Mouse (Mus musculus): ENCODE data around the gene Arsb. TPM values are rescaled to one million over a fixed set of nuclear protein-coding genes. Genes with fewer than 3 reads are reported as not detected.

The Arsb gene
- total and polyA plus RNA-seq, 3 experiments, result 4.6 to 9.6 (median 5.7) TPM

- no peak overlapping the region for H3K27ac ChIP-seq
Measured at GRCm38 (mm10) chr13:93855701-93856183, 84.3 kb downstream of the Arsb start.

GRCm38 (mm10) chr13:93861211-93861610 lies 89.8 kb downstream of the Arsb start:
- Histone ChIP-seq H3K27me3 (ENCODE audit: control insufficient read depth, insufficient read depth, low read length) (no peaks in the 10 kb centered on the region), H3K4me3 (no peak overlapping the region), H3K27ac (no peak overlapping the region), H3K36me3 (ENCODE audit: control insufficient read depth, insufficient read depth, low read length) (no peaks in the 10 kb centered on the region), H3K79me2 (replicated peaks; ENCODE audit: control insufficient read depth, insufficient read depth, low read length) (no peaks in the 10 kb centered on the region), H3K9ac (ENCODE audit: low read depth, low read length) (no peak overlapping the region), H3K4me1 (ENCODE audit: control insufficient read depth, insufficient read depth, low read length) (no peaks in the 10 kb centered on the region)
- intact Hi-C loops (cut with DNase I), result no loop called here
- TF ChIP-seq POLR2A (IDR thresholded peaks at IDR 0.05; ENCODE audit: insufficient read depth, low read depth, low read length), result no peak
- no peak for TF ChIP-seq EP300 (IDR thresholded peaks at IDR 0.05; ENCODE audit: insufficient read depth, low read depth, low read length)
- no peak for TF ChIP-seq CTCF (IDR thresholded peaks at IDR 0.05)
- 84% methylated on average over 2 of the region's 2 CpGs for WGBS
- DNase-seq, result no peak

More at GRCm38 (mm10) chr13:93855701-93856183, 84.3 kb downstream of the Arsb start:
- H3K36me3 ChIP-seq (ENCODE audit: control insufficient read depth, insufficient read depth, low read length), result peaks cover 3% of the 10 kb centered on the region; the same call in 1 of the 2 replicates
- TF ChIP-seq CTCF (IDR thresholded peaks at IDR 0.05), result peak; percentile 64
- no peak for TF ChIP-seq POLR2A (IDR thresholded peaks at IDR 0.05; ENCODE audit: insufficient read depth, low read depth, low read length)
- TF ChIP-seq EP300 (IDR thresholded peaks at IDR 0.05; ENCODE audit: insufficient read depth, low read depth, low read length), result peak; percentile 82; the same call in 1 of the 2 replicates
- no peak overlapping the region for H3K4me3 ChIP-seq
- H3K27me3 ChIP-seq (ENCODE audit: control insufficient read depth, insufficient read depth, low read length), result no peaks in the 10 kb centered on the region
- no peak overlapping the region for H3K9ac ChIP-seq (ENCODE audit: low read depth, low read length)
- peaks cover 6% of the 10 kb centered on the region for H3K4me1 ChIP-seq (ENCODE audit: control insufficient read depth, insufficient read depth, low read length)
- peak; percentile 59 to 72 for DNase-seq
- WGBS, result 9% methylated on average over 11 of the region's 11 CpGs
- H3K79me2 ChIP-seq (replicated peaks; ENCODE audit: control insufficient read depth, insufficient read depth, low read length), result no peaks in the 10 kb centered on the region
- intact Hi-C loops (cut with DNase I), result loop anchor here (1.0 to 5.0 kb wide), 5 partner anchors 16 to 350 kb away; no protein-coding TSS in a partner anchor

- 61% methylated on average over 8 of the region's 8 CpGs for WGBS
- intact Hi-C loops (cut with DNase I), result no loop called here
- H3K4me1 ChIP-seq (ENCODE audit: control insufficient read depth, insufficient read depth, low read length), result no peaks in the 10 kb centered on the region
- H3K27me3 ChIP-seq (ENCODE audit: control insufficient read depth, insufficient read depth, low read length), result no peaks in the 10 kb centered on the region
- no peaks in the 10 kb centered on the region for H3K36me3 ChIP-seq (ENCODE audit: control insufficient read depth, insufficient read depth, low read length)
- H3K9ac ChIP-seq (ENCODE audit: low read depth, low read length), result no peak overlapping the region
- no peaks in the 10 kb centered on the region for H3K79me2 ChIP-seq (replicated peaks; ENCODE audit: control insufficient read depth, insufficient read depth, low read length)
- H3K4me3 ChIP-seq, result no peak overlapping the region
- TF ChIP-seq CTCF (IDR thresholded peaks at IDR 0.05), result no peak
- no peak for TF ChIP-seq POLR2A (IDR thresholded peaks at IDR 0.05; ENCODE audit: insufficient read depth, low read depth, low read length)
- no peak for TF ChIP-seq EP300 (IDR thresholded peaks at IDR 0.05; ENCODE audit: insufficient read depth, low read depth, low read length)
- no peak overlapping the region for H3K27ac ChIP-seq
- no peak for DNase-seq
Measured at GRCm38 (mm10) chr13:93864066-93864740, 92.8 kb downstream of the Arsb start.

GRCm38 (mm10) chr13:93866638-93867037 lies 95.2 kb downstream of the Arsb start:
- 69% methylated on average over 5 of the region's 5 CpGs for WGBS
- no peak overlapping the region for H3K4me3 ChIP-seq
- no peaks in the 10 kb centered on the region for H3K27me3 ChIP-seq (ENCODE audit: control insufficient read depth, insufficient read depth, low read length)
- no peaks in the 10 kb centered on the region for H3K36me3 ChIP-seq (ENCODE audit: control insufficient read depth, insufficient read depth, low read length)
- H3K27ac ChIP-seq, result no peak overlapping the region
- TF ChIP-seq CTCF (IDR thresholded peaks at IDR 0.05) (no peak), EP300 (IDR thresholded peaks at IDR 0.05; ENCODE audit: insufficient read depth, low read depth, low read length) (no peak), POLR2A (IDR thresholded peaks at IDR 0.05; ENCODE audit: insufficient read depth, low read depth, low read length) (no peak)
- H3K4me1 ChIP-seq (ENCODE audit: control insufficient read depth, insufficient read depth, low read length), result no peaks in the 10 kb centered on the region
- no peaks in the 10 kb centered on the region for H3K79me2 ChIP-seq (replicated peaks; ENCODE audit: control insufficient read depth, insufficient read depth, low read length)
- no peak overlapping the region for H3K9ac ChIP-seq (ENCODE audit: low read depth, low read length)
- intact Hi-C loops (cut with DNase I), result no loop called here
- no peak for DNase-seq

GRCm38 (mm10) chr13:93871681-93872080 lies 100.3 kb downstream of the Arsb start:
- WGBS, result 56% methylated on average over 10 of the region's 10 CpGs
- H3K4me1 ChIP-seq (ENCODE audit: control insufficient read depth, insufficient read depth, low read length), result no peaks in the 10 kb centered on the region; the same call in 1 of the 2 replicates
- intact Hi-C loops (cut with DNase I), result no loop called here

GRCm38 (mm10) chr13:93872591-93872990 lies 101.2 kb downstream of the Arsb start:
- Histone ChIP-seq H3K79me2 (replicated peaks; ENCODE audit: control insufficient read depth, insufficient read depth, low read length) (no peaks in the 10 kb centered on the region), H3K27ac (no peak overlapping the region), H3K36me3 (ENCODE audit: control insufficient read depth, insufficient read depth, low read length) (no peaks in the 10 kb centered on the region), H3K27me3 (ENCODE audit: control insufficient read depth, insufficient read depth, low read length) (no peaks in the 10 kb centered on the region), H3K4me3 (no peak overlapping the region), H3K4me1 (ENCODE audit: control insufficient read depth, insufficient read depth, low read length) (no peaks in the 10 kb centered on the region; the same call in 1 of the 2 replicates), H3K9ac (ENCODE audit: low read depth, low read length) (no peak overlapping the region)
- WGBS, result 84% methylated on average over 6 of the region's 6 CpGs
- no peak for DNase-seq
- TF ChIP-seq CTCF (IDR thresholded peaks at IDR 0.05), result no peak
- TF ChIP-seq POLR2A (IDR thresholded peaks at IDR 0.05; ENCODE audit: insufficient read depth, low read depth, low read length), result no peak
- no peak for TF ChIP-seq EP300 (IDR thresholded peaks at IDR 0.05; ENCODE audit: insufficient read depth, low read depth, low read length)
- intact Hi-C loops (cut with DNase I), result no loop called here

More at GRCm38 (mm10) chr13:93871681-93872080, 100.3 kb downstream of the Arsb start:
- no peak overlapping the region for H3K4me3 ChIP-seq
- no peak overlapping the region for H3K27ac ChIP-seq
- no peak overlapping the region for H3K9ac ChIP-seq (ENCODE audit: low read depth, low read length)
- TF ChIP-seq CTCF (IDR thresholded peaks at IDR 0.05), result no peak
- no peak for TF ChIP-seq EP300 (IDR thresholded peaks at IDR 0.05; ENCODE audit: insufficient read depth, low read depth, low read length)
- no peak for TF ChIP-seq POLR2A (IDR thresholded peaks at IDR 0.05; ENCODE audit: insufficient read depth, low read depth, low read length)
- H3K27me3 ChIP-seq (ENCODE audit: control insufficient read depth, insufficient read depth, low read length), result no peaks in the 10 kb centered on the region
- H3K36me3 ChIP-seq (ENCODE audit: control insufficient read depth, insufficient read depth, low read length), result no peaks in the 10 kb centered on the region
- DNase-seq, result no peak
- H3K79me2 ChIP-seq (replicated peaks; ENCODE audit: control insufficient read depth, insufficient read depth, low read length), result no peaks in the 10 kb centered on the region

Measured in heart, adult 2 months (tissue).